Mouse (Mus musculus): ENCODE data around the gene Gm5483. TPM values are rescaled to one million over a fixed set of nuclear protein-coding genes. Genes with fewer than 3 reads are reported as not detected.
"Not testable (repeated sequence)": the region's sequence is repeated elsewhere in the genome, so short reads cannot be mapped to it uniquely, and the experiment has no call there.

Gene Gm5483
- 5.2 and 5.4 TPM in 2 replicates for polyA plus RNA-seq (2014; fragmentation: Nextera tagmentation; extraction: Ambion mirVana)

DNA sequence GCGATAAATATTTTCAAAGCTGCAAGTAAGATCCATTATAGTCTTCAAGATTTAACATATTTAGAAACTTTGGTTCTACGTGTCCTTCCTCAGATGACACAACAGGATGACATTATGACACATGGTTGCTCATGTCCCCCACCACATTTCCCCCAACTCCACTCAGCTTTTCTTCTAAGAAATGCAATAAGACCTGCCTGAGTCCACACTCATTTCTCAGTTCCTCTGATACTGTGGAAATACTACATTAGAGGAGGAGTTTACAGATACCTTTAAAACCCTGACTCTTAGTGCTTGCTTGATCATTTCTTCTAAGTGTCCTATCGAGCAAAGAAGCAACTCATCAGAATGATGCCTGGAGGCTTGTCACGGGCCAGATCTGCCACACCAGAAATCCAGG, at the start of gene Gm5483:
Gene Gm5483, plus strand, starts transcription at position 301 of the 400 bp plus-strand sequence.
- WGBS: 71% methylated on average over 4 of the region's 4 CpGs
- DNase-seq (ENCODE audit: low spot score); H3K4me2 ChIP-seq (ENCODE audit: low read depth, low read length): not testable (repeated sequence)

DNA sequence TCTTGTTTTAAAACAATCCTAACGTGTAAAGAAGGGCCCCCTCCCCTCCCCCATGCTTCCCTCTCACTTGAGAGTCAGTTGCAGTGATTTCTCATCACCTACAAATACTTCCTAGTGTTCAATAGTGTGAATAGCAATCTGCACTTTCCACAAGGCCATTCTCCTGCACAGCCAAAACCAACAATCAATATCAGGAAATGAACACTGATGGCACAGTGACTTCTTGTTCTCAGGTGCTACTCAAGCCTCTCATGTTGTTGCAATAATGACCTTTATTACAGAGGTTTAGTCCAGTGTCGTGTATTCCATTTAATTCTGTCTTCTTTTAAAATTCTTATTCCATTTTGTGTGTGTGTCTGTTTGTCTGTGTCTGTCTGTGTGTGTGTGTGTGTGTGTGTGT, 45.8 kb upstream of the Gm5483 start:
- 76% methylated on average over 2 of the region's 2 CpGs for WGBS
- Histone ChIP-seq H3K4me1 (ENCODE audit: control insufficient read depth, insufficient read depth, low read length) (no peaks in the 10 kb centered on the region), H3K4me3 (ENCODE audit: low read depth, low read length) (no peak overlapping the region), H3K27me3 (replicated peaks; ENCODE audit: control insufficient read depth, insufficient read depth, low read length) (no peaks in the 10 kb centered on the region), H3K9me3 (ENCODE audit: control insufficient read depth, low read length) (no peaks in the 10 kb centered on the region), H3K4me2 (ENCODE audit: low read depth, low read length) (no peak overlapping the region), H3K27ac (replicated peaks; ENCODE audit: low read depth, low read length) (no peak overlapping the region), H3K36me3 (ENCODE audit: control insufficient read depth, insufficient read depth, low read length) (no peaks in the 10 kb centered on the region), H3K9ac (ENCODE audit: low read depth, low read length) (no peak overlapping the region)
- DNase-seq (ENCODE audit: low spot score) (no peak), ATAC-seq (ENCODE audit: low read depth) (no peak)

More for the DNA sequence above, at the start of gene Gm5483:
- H3K9me3 ChIP-seq (ENCODE audit: control insufficient read depth, low read length); H3K27ac ChIP-seq (replicated peaks; ENCODE audit: low read depth, low read length); H3K27me3 ChIP-seq (replicated peaks; ENCODE audit: control insufficient read depth, insufficient read depth, low read length); H3K36me3 ChIP-seq (ENCODE audit: control insufficient read depth, insufficient read depth, low read length); H3K4me1 ChIP-seq (ENCODE audit: control insufficient read depth, insufficient read depth, low read length); H3K4me3 ChIP-seq (ENCODE audit: low read depth, low read length); H3K9ac ChIP-seq (ENCODE audit: low read depth, low read length); ATAC-seq (ENCODE audit: low read depth): not testable (repeated sequence)

DNA sequence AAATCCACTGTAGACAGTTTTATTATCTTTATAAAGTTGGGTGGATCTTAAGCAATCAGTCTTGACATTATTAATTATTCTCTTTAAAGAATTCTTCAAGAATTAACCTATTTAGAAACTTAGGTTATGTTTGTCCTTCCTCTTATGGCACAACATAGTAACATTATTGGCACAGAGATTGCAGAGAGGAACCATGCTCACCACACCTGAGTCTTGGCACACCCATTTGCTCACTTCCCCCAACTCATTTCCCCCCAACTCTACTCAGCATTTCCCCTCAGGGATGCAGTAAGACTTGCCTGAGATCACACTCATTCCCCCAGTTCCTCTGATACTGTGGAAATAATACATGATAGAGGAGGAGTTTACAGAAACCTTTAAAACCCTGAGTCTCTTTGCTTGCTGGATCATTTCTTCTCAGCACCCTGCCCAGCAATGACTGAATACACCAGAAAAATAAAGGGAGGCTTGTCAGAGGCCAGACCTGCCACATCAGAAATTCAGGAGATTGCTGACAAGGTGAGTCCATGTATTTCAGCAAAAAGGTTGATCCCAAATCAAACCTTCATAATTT, 27.5 kb upstream of the Gm5483 start, which contains the start of gene Stfa2l1:
Gene Stfa2l1, plus strand, starts transcription at position 410 of the 574 bp plus-strand sequence.
- no peak for ATAC-seq (ENCODE audit: low read depth)
- Histone ChIP-seq H3K4me1 (ENCODE audit: control insufficient read depth, insufficient read depth, low read length) (no peaks in the 10 kb centered on the region), H3K9me3 (ENCODE audit: control insufficient read depth, low read length) (no peaks in the 10 kb centered on the region), H3K27ac (replicated peaks; ENCODE audit: low read depth, low read length) (no peak within 1 kb of the TSS), H3K4me2 (ENCODE audit: low read depth, low read length) (no peak within 1 kb of the TSS), H3K36me3 (ENCODE audit: control insufficient read depth, insufficient read depth, low read length) (no peaks in the 10 kb centered on the region), H3K4me3 (ENCODE audit: low read depth, low read length) (no peak within 1 kb of the TSS), H3K9ac (ENCODE audit: low read depth, low read length) (no peak within 1 kb of the TSS), H3K27me3 (replicated peaks; ENCODE audit: control insufficient read depth, insufficient read depth, low read length) (no peaks in the 10 kb centered on the region)
- no peak for DNase-seq (ENCODE audit: low spot score)

DNA sequence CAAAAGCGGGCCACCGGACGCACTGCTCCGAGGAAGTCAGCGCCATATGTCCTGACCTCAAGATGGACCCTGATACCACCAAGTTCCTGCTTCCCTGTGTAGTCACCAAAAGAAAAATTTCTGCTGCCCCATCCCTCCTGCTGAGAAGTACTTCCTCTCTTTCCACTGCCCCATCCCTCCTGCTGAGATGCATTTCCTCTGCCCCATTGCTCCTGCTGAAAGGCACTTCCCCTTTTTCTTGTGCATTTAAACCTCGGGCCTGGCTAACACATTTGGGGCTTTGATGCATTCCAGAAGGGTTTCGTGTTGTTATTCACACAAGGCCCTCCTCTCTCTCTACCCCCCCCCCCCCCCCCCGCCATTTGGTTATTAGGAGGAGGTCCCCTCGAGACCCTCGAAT, 16.2 kb upstream of the Gm5483 start:
- 85% methylated on average over 9 of the region's 10 CpGs for WGBS
- not testable (repeated sequence) for H3K36me3 ChIP-seq (ENCODE audit: control insufficient read depth, insufficient read depth, low read length); H3K4me1 ChIP-seq (ENCODE audit: control insufficient read depth, insufficient read depth, low read length); DNase-seq (ENCODE audit: low spot score); H3K27me3 ChIP-seq (replicated peaks; ENCODE audit: control insufficient read depth, insufficient read depth, low read length); H3K9ac ChIP-seq (ENCODE audit: low read depth, low read length); H3K27ac ChIP-seq (replicated peaks; ENCODE audit: low read depth, low read length); ATAC-seq (ENCODE audit: low read depth); H3K9me3 ChIP-seq (ENCODE audit: control insufficient read depth, low read length); H3K4me2 ChIP-seq (ENCODE audit: low read depth, low read length); H3K4me3 ChIP-seq (ENCODE audit: low read depth, low read length)

DNA sequence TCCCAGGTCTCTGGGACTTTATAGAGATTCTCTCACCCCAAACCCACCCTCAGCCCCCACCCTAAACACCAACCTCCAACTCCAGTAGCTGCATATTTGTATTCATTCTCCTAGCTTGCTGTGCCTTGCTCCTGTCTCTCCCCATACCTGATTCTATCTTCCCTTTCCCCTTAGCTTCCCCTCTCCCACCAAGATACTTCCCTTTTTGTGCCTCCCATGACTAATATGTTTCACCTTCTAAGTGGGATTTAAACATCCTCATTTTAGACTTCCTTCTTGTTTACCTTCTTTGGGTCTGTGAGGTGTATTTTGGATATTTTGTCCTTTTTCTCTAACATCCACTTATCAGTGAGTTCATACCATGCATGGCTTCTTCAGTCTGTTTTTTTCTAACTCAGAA, 7.9 kb upstream of the Gm5483 start:
- H3K4me1 ChIP-seq (ENCODE audit: control insufficient read depth, insufficient read depth, low read length): no peaks in the 10 kb centered on the region
- DNase-seq (ENCODE audit: low spot score) (no peak), ATAC-seq (ENCODE audit: low read depth) (no peak)
- no peak overlapping the region for H3K9ac ChIP-seq (ENCODE audit: low read depth, low read length)
- H3K36me3 ChIP-seq (ENCODE audit: control insufficient read depth, insufficient read depth, low read length): no peaks in the 10 kb centered on the region
- no peaks in the 10 kb centered on the region for H3K27me3 ChIP-seq (replicated peaks; ENCODE audit: control insufficient read depth, insufficient read depth, low read length)
- no peak overlapping the region for H3K4me3 ChIP-seq (ENCODE audit: low read depth, low read length)
- no peak overlapping the region for H3K4me2 ChIP-seq (ENCODE audit: low read depth, low read length)
- no peaks in the 10 kb centered on the region for H3K9me3 ChIP-seq (ENCODE audit: control insufficient read depth, low read length)
- H3K27ac ChIP-seq (replicated peaks; ENCODE audit: low read depth, low read length): no peak overlapping the region

DNA sequence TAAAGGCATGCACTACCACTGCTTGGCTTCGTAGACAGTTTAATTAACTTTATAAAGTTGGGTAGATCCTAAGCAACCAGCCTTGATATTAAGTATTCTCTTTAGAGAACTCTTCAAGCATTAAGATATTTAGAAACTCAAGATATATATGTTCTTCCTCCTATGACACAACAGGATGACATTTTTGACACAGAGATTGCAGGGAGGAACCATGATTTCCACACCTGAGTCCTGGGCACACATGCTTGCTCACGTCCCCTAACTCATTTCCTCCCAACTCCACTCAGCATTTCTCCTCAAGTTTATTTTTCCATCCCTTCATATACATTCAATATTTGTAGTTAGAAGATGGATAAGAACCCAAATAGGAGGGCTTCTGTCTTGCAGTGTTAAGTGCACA, 4.1 kb upstream of the Gm5483 start:
- no peak overlapping the region for H3K9ac ChIP-seq (ENCODE audit: low read depth, low read length)
- no peak overlapping the region for H3K4me3 ChIP-seq (ENCODE audit: low read depth, low read length)
- ATAC-seq (ENCODE audit: low read depth) (no peak), DNase-seq (ENCODE audit: low spot score) (no peak)
- no peaks in the 10 kb centered on the region for H3K36me3 ChIP-seq (ENCODE audit: control insufficient read depth, insufficient read depth, low read length)
- H3K4me1 ChIP-seq (ENCODE audit: control insufficient read depth, insufficient read depth, low read length): no peaks in the 10 kb centered on the region
- H3K4me2 ChIP-seq (ENCODE audit: low read depth, low read length): no peak overlapping the region
- no peaks in the 10 kb centered on the region for H3K9me3 ChIP-seq (ENCODE audit: control insufficient read depth, low read length)
- H3K27ac ChIP-seq (replicated peaks; ENCODE audit: low read depth, low read length): no peak overlapping the region
- 82% methylated on average over 2 of the region's 2 CpGs for WGBS
- no peaks in the 10 kb centered on the region for H3K27me3 ChIP-seq (replicated peaks; ENCODE audit: control insufficient read depth, insufficient read depth, low read length)

DNA sequence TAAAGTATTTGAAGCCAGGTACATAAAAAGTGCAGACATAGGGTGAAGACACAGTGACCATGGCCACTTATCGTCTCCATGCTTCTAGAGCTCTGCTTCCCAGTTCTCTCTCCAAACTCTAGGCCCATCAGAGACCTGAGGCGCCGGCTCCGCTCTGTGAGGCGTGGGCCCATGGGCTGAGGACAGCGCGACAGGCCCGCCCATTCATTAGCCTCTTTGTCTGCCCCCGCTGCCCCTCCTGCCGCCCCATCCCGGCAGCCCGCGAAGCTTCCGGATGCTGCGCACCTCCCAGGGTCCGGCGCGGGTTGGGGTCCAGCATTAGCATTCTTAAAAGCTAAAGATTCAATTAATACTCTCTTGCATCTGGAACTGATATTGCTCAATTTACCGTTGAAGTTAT, 15.2 kb downstream of the Gm5483 start:
- no peak overlapping the region for H3K4me3 ChIP-seq (ENCODE audit: low read depth, low read length)
- no peak overlapping the region for H3K9ac ChIP-seq (ENCODE audit: low read depth, low read length)
- H3K4me2 ChIP-seq (ENCODE audit: low read depth, low read length): peak overlapping the region; percentile 15; the same call in 1 of the 2 replicates
- 57% methylated on average over 19 of the region's 19 CpGs for WGBS
- no peaks in the 10 kb centered on the region for H3K4me1 ChIP-seq (ENCODE audit: control insufficient read depth, insufficient read depth, low read length)
- DNase-seq (ENCODE audit: low spot score) (no peak), ATAC-seq (ENCODE audit: low read depth) (no peak)
- H3K27me3 ChIP-seq (replicated peaks; ENCODE audit: control insufficient read depth, insufficient read depth, low read length): no peaks in the 10 kb centered on the region
- no peaks in the 10 kb centered on the region for H3K36me3 ChIP-seq (ENCODE audit: control insufficient read depth, insufficient read depth, low read length)
- no peak overlapping the region for H3K27ac ChIP-seq (replicated peaks; ENCODE audit: low read depth, low read length)
- H3K9me3 ChIP-seq (ENCODE audit: control insufficient read depth, low read length): no peaks in the 10 kb centered on the region

DNA sequence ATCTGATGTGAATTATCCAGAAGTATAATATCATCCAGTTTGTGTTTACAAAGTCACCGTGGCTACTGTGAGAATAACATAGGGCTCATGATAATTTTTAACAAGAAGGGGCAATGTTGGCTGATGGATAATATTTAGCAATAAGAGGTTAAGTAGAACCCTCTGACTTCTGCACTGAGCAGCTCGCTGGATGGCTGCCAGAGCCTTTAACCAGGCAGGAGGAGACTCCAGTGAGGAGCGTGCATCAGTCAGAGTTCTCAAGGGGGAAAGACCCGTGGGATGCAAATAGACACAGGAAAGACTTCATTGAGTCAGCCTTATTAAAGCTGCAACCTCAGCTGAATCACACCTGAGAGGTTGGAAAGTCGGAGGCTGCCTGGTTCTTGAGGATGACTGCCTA, 19.8 kb downstream of the Gm5483 start:
- Histone ChIP-seq H3K9me3 (ENCODE audit: control insufficient read depth, low read length) (no peaks in the 10 kb centered on the region), H3K27ac (replicated peaks; ENCODE audit: low read depth, low read length) (no peak overlapping the region), H3K27me3 (replicated peaks; ENCODE audit: control insufficient read depth, insufficient read depth, low read length) (no peaks in the 10 kb centered on the region), H3K4me2 (ENCODE audit: low read depth, low read length) (no peak overlapping the region), H3K4me3 (ENCODE audit: low read depth, low read length) (no peak overlapping the region), H3K36me3 (ENCODE audit: control insufficient read depth, insufficient read depth, low read length) (no peaks in the 10 kb centered on the region), H3K4me1 (ENCODE audit: control insufficient read depth, insufficient read depth, low read length) (no peaks in the 10 kb centered on the region), H3K9ac (ENCODE audit: low read depth, low read length) (no peak overlapping the region)
- WGBS: 62% methylated on average over 5 of the region's 5 CpGs
- no peak; the same call in 1 of the 2 replicates for ATAC-seq (ENCODE audit: low read depth)
- DNase-seq (ENCODE audit: low spot score): peak; percentile 43

DNA sequence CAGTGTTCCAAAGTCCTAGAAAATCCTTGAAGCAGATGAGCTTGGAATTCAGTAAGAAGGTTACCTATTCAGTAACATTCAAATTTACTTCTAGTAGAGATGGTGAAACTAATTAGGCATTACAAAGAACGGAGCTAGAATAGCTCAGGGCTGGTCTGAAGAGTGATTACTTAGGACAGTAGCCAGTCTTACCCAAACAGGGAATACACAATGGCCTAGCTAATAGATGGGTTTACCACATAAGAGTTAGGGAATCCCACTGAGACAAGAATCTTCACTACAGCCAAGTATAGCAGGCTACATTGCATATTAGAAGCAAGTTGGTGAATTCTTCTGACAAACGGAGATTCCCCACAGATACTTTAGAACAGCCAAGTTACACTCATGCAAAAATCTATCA, 21.7 kb downstream of the Gm5483 start:
- not testable (repeated sequence) for H3K4me1 ChIP-seq (ENCODE audit: control insufficient read depth, insufficient read depth, low read length)

More for the DNA sequence above, 21.7 kb downstream of the Gm5483 start:
- H3K27me3 ChIP-seq (replicated peaks; ENCODE audit: control insufficient read depth, insufficient read depth, low read length); H3K4me3 ChIP-seq (ENCODE audit: low read depth, low read length); DNase-seq (ENCODE audit: low spot score); ATAC-seq (ENCODE audit: low read depth); H3K4me2 ChIP-seq (ENCODE audit: low read depth, low read length); H3K9me3 ChIP-seq (ENCODE audit: control insufficient read depth, low read length); H3K9ac ChIP-seq (ENCODE audit: low read depth, low read length); H3K36me3 ChIP-seq (ENCODE audit: control insufficient read depth, insufficient read depth, low read length); H3K27ac ChIP-seq (replicated peaks; ENCODE audit: low read depth, low read length): not testable (repeated sequence)
- 34% methylated on average over 2 of the region's 2 CpGs for WGBS
